ENCODE assay signal across 7 mouse cellular contexts in the genomic region with DNA sequence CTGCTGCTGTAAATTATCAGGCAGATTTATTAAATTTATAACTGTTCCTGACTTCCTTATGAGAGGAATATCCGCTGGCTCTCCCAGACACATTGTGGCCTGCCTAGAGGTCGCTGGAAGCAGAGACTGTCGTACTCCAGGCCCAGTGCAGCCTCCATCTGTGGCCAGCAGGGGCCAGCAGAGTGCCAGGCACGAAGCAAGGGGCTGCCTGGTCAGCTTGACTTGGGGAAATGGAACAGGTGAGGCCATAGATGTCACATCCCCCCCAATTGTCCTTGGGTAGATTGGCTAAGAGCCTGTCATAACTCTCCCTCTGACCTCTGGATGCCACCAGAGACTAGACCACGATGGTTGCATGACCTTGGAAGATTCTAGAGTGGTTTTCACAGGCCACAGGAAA. TPM values are rescaled to one million over a fixed set of nuclear protein-coding genes. Genes with fewer than 3 reads are reported as not detected.
DNase-seq lines count a peak whose midpoint lies in the region; ATAC-seq and TF ChIP-seq lines count a peak whose summit lies in the region.

No protein-coding gene starts in this region.

- no peak overlapping the region for H3K9ac ChIP-seq in forebrain, embryonic 14.5 days (ENCODE audit: low read length)
- H3K9ac ChIP-seq in hindbrain, embryonic 11.5 days (ENCODE audit: low read depth, low read length) = no peak overlapping the region

- peaks cover 71% of the 10 kb centered on the region for H3K36me3 ChIP-seq in forebrain, embryonic 14.5 days (ENCODE audit: control insufficient read depth, insufficient read depth, low read length)
- peaks cover 4% of the 10 kb centered on the region for H3K36me3 ChIP-seq in hindbrain, embryonic 11.5 days (ENCODE audit: control insufficient read depth, insufficient read depth, low read length)

- no peak overlapping the region for H3K4me3 ChIP-seq in forebrain, embryonic 14.5 days (ENCODE audit: low read depth, low read length)
- H3K4me3 ChIP-seq in hindbrain, embryonic 11.5 days (ENCODE audit: low read depth, low read length) = no peak overlapping the region

- WGBS in forebrain, embryonic 14.5 days = 28% methylated on average over 5 of the region's 5 CpGs
- WGBS in hindbrain, embryonic 11.5 days = 41% methylated on average over 5 of the region's 5 CpGs

- peak; percentile 99 for TF ChIP-seq CTCF in brain, embryonic 14.5 days (IDR thresholded peaks at IDR 0.05; ENCODE audit: borderline replicate concordance, extremely low read depth, insufficient read depth, insufficient read length)

- H3K9me3 ChIP-seq in forebrain, embryonic 14.5 days (replicated peaks; ENCODE audit: control insufficient read depth, low read length) = no peaks in the 10 kb centered on the region
- no peaks in the 10 kb centered on the region for H3K9me3 ChIP-seq in hindbrain, embryonic 11.5 days (ENCODE audit: control insufficient read depth, low read length)

- TF ChIP-seq POLR2A in brain, embryonic 14.5 days (IDR thresholded peaks at IDR 0.05; ENCODE audit: borderline replicate concordance, extremely low read depth, insufficient read depth, insufficient read length, poor library complexity, severe bottlenecking) = no peak

- ATAC-seq in forebrain, embryonic 14.5 days = peak; percentile 78
- ATAC-seq in hindbrain, embryonic 11.5 days (ENCODE audit: low FRiP score) = 0 out of 2 replicates have a peak, but pooled peaks have one; percentile 51
- ATAC-seq in megakaryocyte-erythroid progenitor cell, adult 5-6 weeks (replicated peaks; ENCODE audit: low FRiP score, low TSS enrichment, poor library complexity, severe bottlenecking) = peak; percentile 69

- H3K4me1 ChIP-seq in forebrain, embryonic 14.5 days (ENCODE audit: control insufficient read depth, insufficient read depth, low read length) = no peaks in the 10 kb centered on the region
- H3K4me1 ChIP-seq in hindbrain, embryonic 11.5 days (replicated peaks; ENCODE audit: control insufficient read depth, insufficient read depth, low read length) = no peaks in the 10 kb centered on the region

- H3K4me2 ChIP-seq in forebrain, embryonic 14.5 days (ENCODE audit: low read length) = no peak overlapping the region
- H3K4me2 ChIP-seq in hindbrain, embryonic 11.5 days (replicated peaks; ENCODE audit: low read depth, low read length) = no peak overlapping the region

- no peak overlapping the region for H3K27ac ChIP-seq in forebrain, embryonic 14.5 days (ENCODE audit: low read depth, low read length)
- H3K27ac ChIP-seq in hindbrain, embryonic 11.5 days (ENCODE audit: low read depth, low read length) = no peak overlapping the region

- DNase-seq in MN1 (ENCODE audit: low spot score) = peak; percentile 70
- peak; percentile 77 for DNase-seq in brain, embryonic 14.5 days (ENCODE audit: low read depth)
- DNase-seq in forebrain, embryonic 14.5 days (ENCODE audit: low spot score) = peak; percentile 66
- peak; percentile 81 for DNase-seq in hindbrain, embryonic 11.5 days (ENCODE audit: low spot score)
- DNase-seq in layer of hippocampus, postnatal 25 days (ENCODE audit: extremely low spot score in 1 of 2, low spot score in 1 of 2) = peak; percentile 45 to 68
- peak; percentile 66 for DNase-seq in right cerebral cortex, postnatal 25 days

- no peaks in the 10 kb centered on the region for H3K27me3 ChIP-seq in forebrain, embryonic 14.5 days (replicated peaks; ENCODE audit: control insufficient read depth, insufficient read depth, low read length)
- no peaks in the 10 kb centered on the region for H3K27me3 ChIP-seq in hindbrain, embryonic 11.5 days (ENCODE audit: control insufficient read depth, insufficient read depth, low read length)

RNA-seq across cellular contexts. Expression of a gene that starts 18.0 kb away (rescaled TPM):
- 56.2 and 67.2 TPM in 2 replicates for polyA plus RNA-seq in brain, embryonic 14.5 days (2012; rRNA removed)
- polyA plus RNA-seq in forebrain, embryonic 14.5 days (2014; fragmentation: Nextera tagmentation; extraction: Ambion mirVana) = 26.2 and 37.0 TPM in 2 replicates
- polyA plus RNA-seq in hindbrain, embryonic 11.5 days (2014; fragmentation: Nextera tagmentation; extraction: Ambion mirVana) = 24.8 and 30.0 TPM in 2 replicates
- 10 to 100 TPM; 40.1 to 45.4 TPM for total RNA-seq in layer of hippocampus, postnatal 25 days (2021)
- 7.7 and 18.8 TPM in 2 replicates for total RNA-seq in megakaryocyte-erythroid progenitor cell, adult 5-6 weeks (2014; fragmentation: Nextera tagmentation)
- total RNA-seq in megakaryocyte-erythroid progenitor cell, adult 5-6 weeks (2017) = 19.4 and 27.5 TPM in 2 replicates

RNA-seq across cellular contexts. Expression of a gene that starts 44.1 kb away (rescaled TPM):
- 2.0 and 4.2 TPM in 2 replicates for polyA plus RNA-seq in brain, embryonic 14.5 days (2012; rRNA removed)
- 0.71 and 1.2 TPM in 2 replicates for polyA plus RNA-seq in forebrain, embryonic 14.5 days (2014; fragmentation: Nextera tagmentation; extraction: Ambion mirVana)
- 1.0 and 1.2 TPM in 2 replicates for polyA plus RNA-seq in hindbrain, embryonic 11.5 days (2014; fragmentation: Nextera tagmentation; extraction: Ambion mirVana)
- total RNA-seq in layer of hippocampus, postnatal 25 days (2021) = 1 to 10 TPM; 1.4 to 1.5 TPM
- 0.68 TPM in 1 of 2 replicates, not detected in the other for total RNA-seq in megakaryocyte-erythroid progenitor cell, adult 5-6 weeks (2014; fragmentation: Nextera tagmentation)
- total RNA-seq in megakaryocyte-erythroid progenitor cell, adult 5-6 weeks (2017) = 0.84 and 2.0 TPM in 2 replicates
